Mouse (Mus musculus) C2C12 (cell line): ENCODE data around the gene Prm2. TPM values are rescaled to one million over a fixed set of nuclear protein-coding genes. Genes with fewer than 3 reads are reported as not detected.

Experiments used
- H3K27me3 ChIP-seq: one replicate; pipeline ENCODE4 v1.6.1; 2011; ENCODE audit not compliant: control insufficient read depth, insufficient read depth, insufficient read length
- H3K36me3 ChIP-seq: one replicate; pipeline ENCODE4 v1.6.1; 2011; ENCODE audit not compliant: control insufficient read depth, insufficient read depth
- H3K4me3 ChIP-seq: one replicate; pipeline ENCODE4 v1.5.1; 2011; ENCODE audit warnings: mild to moderate bottlenecking, control low read depth; ENCODE audit not compliant: poor library complexity, insufficient read depth, severe bottlenecking
- H3K79me2 ChIP-seq: one replicate; pipeline ENCODE4 v1.6.1; 2011; ENCODE audit not compliant: control insufficient read depth, insufficient read depth
- H3K79me3 ChIP-seq: one replicate; pipeline ENCODE4 v1.6.1; 2011; ENCODE audit warnings: low read depth, control low read depth
- H3ac ChIP-seq: one replicate; pipeline ENCODE3; 2011; ENCODE audit warnings: low read depth; ENCODE audit not compliant: control insufficient read depth, insufficient read length
- CEBPB ChIP-seq: IDR thresholded peaks from one replicate; pipeline ENCODE4 v1.6.1; 2011; ENCODE audit warnings: low read depth, mild to moderate bottlenecking, control low read depth, moderate library complexity
- CTCF ChIP-seq: IDR thresholded peaks from one replicate; pipeline ENCODE4 v1.5.1; 2011; ENCODE audit not compliant: control insufficient read depth, insufficient read depth, insufficient read length
- FOSL1 ChIP-seq: IDR thresholded peaks from one replicate; pipeline ENCODE4 v1.8.0; 2011; ENCODE audit warnings: mild to moderate bottlenecking, low read length; ENCODE audit not compliant: poor library complexity, insufficient read depth, severe bottlenecking
- MAX ChIP-seq: IDR thresholded peaks from one replicate; pipeline ENCODE4 v1.6.1; 2011; ENCODE audit warnings: mild to moderate bottlenecking, control low read depth
- MYOD1 ChIP-seq: IDR thresholded peaks from one replicate; pipeline ENCODE4 v1.6.1; 2011; ENCODE audit warnings: low read depth; ENCODE audit not compliant: control insufficient read depth, insufficient read length
- MYOG ChIP-seq: IDR thresholded peaks from one replicate; pipeline ENCODE4 v1.6.1; 2011; ENCODE audit not compliant: control insufficient read depth, insufficient read length; ENCODE audit errors: extremely low read depth
- USF1 ChIP-seq: IDR thresholded peaks from one replicate; pipeline ENCODE4 v1.6.1; 2011; ENCODE audit warnings: low read depth, mild to moderate bottlenecking, control low read depth, moderate library complexity
- long read RNA-seq, 2 experiments: library from polyadenylated mRNA; unstranded; transcript quantifications; one replicate each; pipeline ENCODE4 v2.0.0; 2019 to 2020
- polyA plus RNA-seq: library from polyadenylated mRNA; unstranded; fragments of >200 nt; fragmentation: generic; extraction: Trizol; gene quantifications from one replicate; pipeline ENCODE4 v1.2.1, GENCODE M21; 2012; ENCODE audit warnings: missing spikeins

The Prm2 gene
- not detected for polyA plus RNA-seq
- long read RNA-seq, experiment 1 = 0 reads
- long read RNA-seq, experiment 2 = 0 reads

- H3K36me3 ChIP-seq = no peaks in the 10 kb centered on the region
- no peak within 1 kb of the TSS for H3K4me3 ChIP-seq
- no peak within 1 kb of the TSS for H3ac ChIP-seq
- TF ChIP-seq MAX = no peak
- no peak for TF ChIP-seq MYOG
- TF ChIP-seq CTCF = no peak
- no peak for TF ChIP-seq MYOD1
- H3K27me3 ChIP-seq = no peaks in the 10 kb centered on the region
- H3K79me3 ChIP-seq = no peaks in the 10 kb centered on the region
- H3K79me2 ChIP-seq = no peaks in the 10 kb centered on the region
Measured at GRCm38 (mm10) chr16:10796034-10796433, at the start of gene Prm2. Prm2 (minus strand) TSS chr16:10796134.

- Histone ChIP-seq H3K79me2 (no peaks in the 10 kb centered on the region), H3K79me3 (no peaks in the 10 kb centered on the region), H3K27me3 (no peaks in the 10 kb centered on the region), H3ac (no peak overlapping the region), H3K36me3 (no peaks in the 10 kb centered on the region), H3K4me3 (no peak overlapping the region)
- no peak for TF ChIP-seq CEBPB
- TF ChIP-seq MYOG = no peak
- no peak for TF ChIP-seq MYOD1
- TF ChIP-seq MAX = no peak
- TF ChIP-seq FOSL1 = no peak
- no peak for TF ChIP-seq CTCF
- no peak for TF ChIP-seq USF1
Measured at GRCm38 (mm10) chr16:10844319-10844670, 48.4 kb upstream of the Prm2 start.

GRCm38 (mm10) chr16:10843486-10844318, 47.8 kb upstream of the Prm2 start:
- Histone ChIP-seq H3K36me3 (no peaks in the 10 kb centered on the region), H3ac (no peak overlapping the region), H3K79me3 (no peaks in the 10 kb centered on the region), H3K79me2 (no peaks in the 10 kb centered on the region), H3K4me3 (no peak overlapping the region), H3K27me3 (no peaks in the 10 kb centered on the region)
- no peak for TF ChIP-seq FOSL1
- no peak for TF ChIP-seq MAX
- TF ChIP-seq MYOD1 = no peak
- no peak for TF ChIP-seq MYOG
- no peak for TF ChIP-seq CEBPB
- no peak for TF ChIP-seq CTCF
- no peak for TF ChIP-seq USF1

GRCm38 (mm10) chr16:10842282-10842855, 46.4 kb upstream of the Prm2 start:
- Histone ChIP-seq H3K79me2 (no peaks in the 10 kb centered on the region), H3ac (no peak overlapping the region), H3K27me3 (no peaks in the 10 kb centered on the region), H3K79me3 (no peaks in the 10 kb centered on the region), H3K4me3 (no peak overlapping the region), H3K36me3 (no peaks in the 10 kb centered on the region)
- TF ChIP-seq FOSL1 (no peak), CEBPB (no peak), MYOG (no peak), MAX (no peak)

GRCm38 (mm10) chr16:10840018-10840417, 44.1 kb upstream of the Prm2 start:
- H3K79me2 ChIP-seq = no peaks in the 10 kb centered on the region
- no peak overlapping the region for H3ac ChIP-seq
- no peaks in the 10 kb centered on the region for H3K36me3 ChIP-seq
- no peak overlapping the region for H3K4me3 ChIP-seq
- H3K27me3 ChIP-seq = no peaks in the 10 kb centered on the region
- no peak for TF ChIP-seq USF1
- no peak for TF ChIP-seq CTCF
- TF ChIP-seq MAX = no peak
- no peak for TF ChIP-seq MYOD1
- TF ChIP-seq CEBPB = no peak
- no peak for TF ChIP-seq MYOG
- no peak for TF ChIP-seq FOSL1
- no peaks in the 10 kb centered on the region for H3K79me3 ChIP-seq
